Mouse (Mus musculus) testis, adult 2 months (tissue): Measurements from ENCODE around the gene Yeats2.

ENCODE experiments used
- CTCF ChIP-seq: fragments of 200-500 bp; IDR thresholded peaks from 2 replicates; pipeline ENCODE4 v1.5.1; 2012; ENCODE audit warnings: low read depth, mild to moderate bottlenecking, inconsistent platforms, low read length, moderate library complexity; ENCODE audit not compliant: control insufficient read depth, insufficient read depth, insufficient replicate concordance
- POLR2A ChIP-seq: fragments of 200-500 bp; IDR thresholded peaks from 2 replicates; pipeline ENCODE4 v1.6.1; 2012; ENCODE audit warnings: low read depth, mild to moderate bottlenecking, inconsistent platforms, low read length, moderate library complexity; ENCODE audit not compliant: control insufficient read depth

DNA sequence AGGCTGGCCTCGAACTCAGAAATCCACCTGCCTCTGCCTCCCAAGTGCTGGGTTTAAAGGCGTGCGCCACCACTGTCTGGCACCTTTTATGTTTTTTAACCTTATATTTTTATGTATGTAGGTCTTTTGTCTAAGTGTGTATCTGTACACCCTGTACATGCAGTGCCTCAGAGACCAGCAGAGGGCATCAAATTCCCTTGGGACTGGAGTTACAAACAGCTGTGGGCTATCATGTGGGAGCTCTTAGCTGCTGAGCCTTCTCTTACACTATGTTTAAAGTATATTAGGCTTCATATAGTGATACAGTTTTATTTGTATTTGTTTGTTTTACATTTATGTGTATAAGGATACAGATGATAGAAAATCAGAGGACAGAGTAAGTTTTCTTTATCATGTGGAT is 54.7 kb downstream of the Yeats2 start:
- TF ChIP-seq POLR2A (no peak), CTCF (no peak)
